Mouse (Mus musculus): Measurements from ENCODE around the gene L1td1.

- TF ChIP-seq CTCF (conservative IDR thresholded peaks at IDR 0.05; ENCODE audit: low read length) (no peak), POU5F1 (IDR thresholded peaks at IDR 0.05; ENCODE audit: borderline replicate concordance, low read length) (no peak)
These were observed 32.5 kb downstream of the L1td1 start for GRCm38 (mm10) chr4:98758872-98759518.
